Mouse (Mus musculus) cerebellum, adult 2 months (tissue): ENCODE measurements around the gene Cnn3. TPM values are rescaled to one million over a fixed set of nuclear protein-coding genes. Genes with fewer than 3 reads are reported as not detected.
A peak's percentile ranks its signal among the peaks of the same experiment; 100 is the strongest.

Experiments
- DNase-seq, 2 experiments: peaks; one replicate each; pipeline ENCODE4 v3.0.0; 2021
- H3K27ac ChIP-seq: fragments of 200-500 bp; 2 replicates; pipeline ENCODE4 v1.5.1; 2012; ENCODE audit warnings: low read length, control low read depth, inconsistent platforms; ENCODE audit not compliant: insufficient read depth
- H3K27me3 ChIP-seq: fragments of 200-500 bp; 2 replicates; pipeline ENCODE4 v1.6.1; 2012; ENCODE audit warnings: inconsistent platforms, mild to moderate bottlenecking, low read length, moderate library complexity; ENCODE audit not compliant: control insufficient read depth, insufficient read depth
- H3K4me1 ChIP-seq: fragments of 200-500 bp; 2 replicates; pipeline ENCODE4 v1.6.1; 2011; ENCODE audit warnings: low read length; ENCODE audit not compliant: control insufficient read depth, insufficient read depth
- H3K4me3 ChIP-seq: fragments of 200-500 bp; replicated peaks from 2 replicates; pipeline ENCODE3; 2011; ENCODE audit warnings: mild to moderate bottlenecking, low read depth, low read length, control low read depth; ENCODE audit not compliant: insufficient read depth
- CTCF ChIP-seq: fragments of 200-500 bp; IDR thresholded peaks from 2 replicates; pipeline ENCODE4 v1.5.1; 2011; ENCODE audit warnings: low read depth, mild to moderate bottlenecking, control low read depth, low read length, moderate library complexity, borderline replicate concordance; ENCODE audit not compliant: insufficient read depth
- POLR2A ChIP-seq: fragments of 200-500 bp; IDR thresholded peaks from 2 replicates; pipeline ENCODE4 v1.6.1; 2011; ENCODE audit warnings: low read length, control low read depth, borderline replicate concordance; ENCODE audit not compliant: insufficient read depth
- WGBS: fragments of 180-500 bp; shearing (Covaris S2); methylation state at CpG from one replicate; pipeline ENCODE4 v1.1.7; 2018; 5-methylcytosine and 5-hydroxymethylcytosine counted together
- polyA plus RNA-seq: library from polyadenylated mRNA; depleted of rRNA; stranded (reverse); fragments of >200 nt; gene quantifications from 2 replicates; pipeline ENCODE4 v1.2.3, GENCODE M21; 2012

Cnn3 gene
- polyA plus RNA-seq, 1 experiment = 170 TPM

DNA sequence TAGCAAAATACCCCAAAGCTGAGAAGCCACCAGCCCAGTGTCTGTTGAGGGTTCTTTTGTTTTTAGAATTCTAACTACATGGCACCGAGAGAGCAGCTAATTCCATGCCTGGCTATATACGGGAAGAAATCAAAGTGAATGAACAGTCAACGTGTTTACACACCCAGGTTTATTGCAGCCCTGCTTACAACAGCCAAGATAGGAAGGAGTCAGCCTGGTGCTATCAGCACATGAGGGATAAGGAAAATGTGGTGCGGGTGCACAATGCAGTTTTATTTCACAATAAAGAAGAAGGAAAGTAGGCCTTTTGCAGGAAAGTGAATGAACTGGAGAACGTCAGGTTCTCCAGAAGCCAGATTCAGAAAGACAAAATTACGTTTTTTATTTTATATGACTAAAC lies 14.8 kb upstream of the Cnn3 start:
- no peak overlapping the region for H3K27ac ChIP-seq
- no peaks in the 10 kb centered on the region; the same call in 1 of the 2 replicates for H3K27me3 ChIP-seq
- WGBS = 88% methylated on average over 6 of the region's 6 CpGs
- no peaks in the 10 kb centered on the region for H3K4me1 ChIP-seq
- no peak overlapping the region for H3K4me3 ChIP-seq
- DNase-seq = no peak
- no peak for TF ChIP-seq CTCF
- no peak for TF ChIP-seq POLR2A

DNA sequence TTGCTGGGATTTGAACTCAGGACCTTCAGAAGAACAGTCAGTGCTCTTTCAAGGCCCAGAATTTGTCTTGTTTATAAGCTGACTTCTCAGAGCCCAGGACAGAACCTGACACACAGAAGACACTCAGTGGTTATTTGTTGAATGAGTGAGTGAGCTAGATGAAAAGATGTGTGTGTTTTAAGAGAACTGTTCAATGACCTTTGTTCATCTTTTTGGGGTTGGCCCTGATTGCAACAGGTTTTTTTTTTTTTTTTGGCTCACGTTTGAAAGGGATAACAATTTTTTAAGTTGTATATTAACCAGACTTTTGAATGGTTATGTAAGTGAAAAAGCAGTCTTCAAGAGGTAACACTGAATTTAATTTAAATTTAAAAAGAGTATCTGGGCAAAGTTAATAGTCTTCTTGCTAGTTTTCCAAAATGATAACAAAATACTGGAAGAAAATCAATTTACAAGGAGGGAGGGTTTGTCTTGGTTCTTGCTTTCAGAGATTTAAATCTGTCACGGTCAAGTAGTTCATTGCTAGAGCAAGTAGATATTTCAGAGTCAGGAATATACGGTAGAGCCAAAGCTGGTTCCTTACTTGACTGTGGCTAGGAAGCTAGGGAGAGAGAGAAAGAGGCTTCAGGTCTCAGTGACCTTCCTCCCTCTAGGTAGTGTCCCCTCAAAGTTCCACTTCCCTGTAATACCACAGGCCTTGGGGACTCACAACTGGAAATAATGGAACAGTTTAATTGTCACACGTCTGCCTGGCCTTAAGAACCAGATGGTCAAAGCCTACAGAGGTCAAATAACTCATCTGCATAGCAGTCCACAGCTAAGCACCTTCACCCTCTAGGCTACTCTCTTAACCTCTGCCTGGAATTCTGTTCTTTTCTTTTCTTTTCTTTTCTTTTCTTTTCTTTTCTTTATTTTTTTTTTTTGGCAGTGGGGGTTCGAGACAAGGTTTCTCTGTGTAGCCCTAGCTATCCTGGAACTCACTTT lies 9.8 kb upstream of the Cnn3 start:
- DNase-seq = no peak
- TF ChIP-seq POLR2A = no peak
- TF ChIP-seq CTCF = no peak
- H3K4me1 ChIP-seq = peaks cover 2% of the 10 kb centered on the region; the same call in 1 of the 2 replicates
- WGBS = 82% methylated on average over 5 of the region's 5 CpGs
- no peaks in the 10 kb centered on the region for H3K27me3 ChIP-seq
- no peak overlapping the region for H3K4me3 ChIP-seq
- no peak overlapping the region for H3K27ac ChIP-seq

DNA sequence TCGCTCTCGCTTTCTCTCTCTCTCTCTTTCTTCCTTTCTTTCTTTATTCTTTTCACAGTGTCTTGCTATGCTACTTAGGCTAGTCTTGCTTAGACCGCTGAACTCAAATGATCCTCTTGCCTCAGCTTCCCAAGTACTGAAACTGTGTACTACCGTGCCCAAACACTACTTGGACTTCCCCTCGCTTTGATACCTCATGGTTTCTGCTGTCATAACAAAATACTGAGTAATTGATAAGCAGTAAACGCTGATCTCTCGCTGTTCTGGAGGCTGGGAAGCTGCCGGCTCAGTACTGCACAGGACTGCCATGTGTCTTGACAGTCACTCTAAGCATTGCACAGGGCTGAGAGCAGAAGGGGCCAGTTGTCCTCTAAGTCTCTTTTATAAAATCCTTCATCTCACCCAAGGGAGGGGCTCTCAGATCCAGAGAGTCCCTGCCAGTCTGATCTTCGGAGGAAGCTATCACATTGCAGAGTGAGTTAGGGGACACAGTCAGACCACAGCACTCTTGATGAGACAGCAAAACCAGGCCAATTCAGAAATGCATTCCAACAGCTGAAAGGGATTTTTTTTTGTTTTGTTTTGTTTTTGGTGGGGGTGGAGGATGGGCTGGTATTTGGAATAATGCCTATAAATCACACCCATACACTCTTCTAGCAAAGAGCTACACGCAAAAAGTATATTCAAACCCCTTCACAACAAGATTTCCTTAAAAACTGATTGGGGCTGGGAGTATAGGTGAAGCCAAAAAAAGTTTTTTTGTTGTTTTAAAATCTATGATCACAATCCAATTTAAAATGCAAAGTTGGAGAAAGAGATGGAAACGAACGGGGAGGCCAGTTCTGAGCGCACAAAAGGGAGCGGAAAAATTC lies 8.7 kb upstream of the Cnn3 start:
- Histone ChIP-seq H3K27ac (no peak overlapping the region), H3K4me3 (no peak overlapping the region), H3K4me1 (peaks cover 2% of the 10 kb centered on the region; the same call in 1 of the 2 replicates), H3K27me3 (no peaks in the 10 kb centered on the region)
- no peak for TF ChIP-seq POLR2A
- no peak for TF ChIP-seq CTCF
- WGBS = 59% methylated on average over 14 of the region's 14 CpGs
- no peak for DNase-seq

DNA sequence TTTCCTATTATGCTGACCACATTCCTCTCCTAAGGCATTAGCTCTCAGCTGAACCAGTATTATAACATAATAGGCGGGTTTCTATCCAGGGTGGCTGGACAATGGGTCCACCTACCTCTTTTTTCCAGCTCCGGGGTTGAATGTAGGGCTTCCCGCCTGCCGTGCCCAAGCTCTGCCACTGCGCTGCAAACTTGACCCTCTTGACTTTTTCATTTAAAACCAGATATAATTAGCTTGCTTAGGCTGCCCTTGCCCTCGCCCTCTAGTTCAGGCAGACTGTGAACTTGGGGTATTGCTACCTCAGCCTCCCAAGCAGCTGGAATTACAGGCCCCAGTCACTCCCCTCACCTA lies 8.1 kb upstream of the Cnn3 start:
- no peak overlapping the region for H3K27ac ChIP-seq
- 79% methylated on average over 6 of the region's 6 CpGs for WGBS
- DNase-seq = no peak
- TF ChIP-seq POLR2A (no peak), CTCF (no peak)
- H3K4me1 ChIP-seq = peaks cover 2% of the 10 kb centered on the region; the same call in 1 of the 2 replicates
- no peaks in the 10 kb centered on the region for H3K27me3 ChIP-seq
- no peak overlapping the region for H3K4me3 ChIP-seq

DNA sequence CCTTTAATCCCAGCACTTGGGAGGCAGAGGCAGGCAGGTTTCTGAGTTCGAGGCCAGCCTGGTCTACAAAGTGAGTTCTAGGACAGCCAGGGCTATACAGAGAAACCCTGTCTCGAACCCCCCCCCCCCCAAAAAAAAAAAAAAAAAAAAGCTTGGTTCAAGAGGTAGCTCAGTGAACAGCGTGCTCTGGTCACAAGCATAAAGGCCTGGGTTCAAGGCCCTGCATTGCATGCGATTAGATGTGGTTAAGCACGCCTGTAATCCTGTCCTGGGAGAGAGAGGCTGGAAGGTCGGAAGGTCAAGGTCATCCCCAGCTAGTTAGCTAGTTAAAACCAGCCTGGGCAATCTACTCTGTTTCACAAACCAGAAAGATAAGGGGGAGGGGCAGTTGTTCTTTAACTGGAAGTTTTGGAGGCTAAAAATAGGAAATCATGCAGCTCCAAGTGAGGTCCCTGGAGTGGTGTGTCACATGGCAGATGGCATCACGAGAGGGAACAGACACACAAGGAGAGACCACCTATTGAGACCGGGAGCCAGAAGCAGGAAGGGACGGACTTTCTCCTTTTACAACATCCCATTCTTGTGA lies 7.4 kb upstream of the Cnn3 start:
- no peak overlapping the region for H3K4me3 ChIP-seq
- peaks cover 2% of the 10 kb centered on the region; the same call in 1 of the 2 replicates for H3K4me1 ChIP-seq
- no peak for TF ChIP-seq POLR2A
- no peak for TF ChIP-seq CTCF
- no peak for DNase-seq
- no peaks in the 10 kb centered on the region for H3K27me3 ChIP-seq
- no peak overlapping the region for H3K27ac ChIP-seq
- WGBS = 73% methylated on average over 9 of the region's 9 CpGs

DNA sequence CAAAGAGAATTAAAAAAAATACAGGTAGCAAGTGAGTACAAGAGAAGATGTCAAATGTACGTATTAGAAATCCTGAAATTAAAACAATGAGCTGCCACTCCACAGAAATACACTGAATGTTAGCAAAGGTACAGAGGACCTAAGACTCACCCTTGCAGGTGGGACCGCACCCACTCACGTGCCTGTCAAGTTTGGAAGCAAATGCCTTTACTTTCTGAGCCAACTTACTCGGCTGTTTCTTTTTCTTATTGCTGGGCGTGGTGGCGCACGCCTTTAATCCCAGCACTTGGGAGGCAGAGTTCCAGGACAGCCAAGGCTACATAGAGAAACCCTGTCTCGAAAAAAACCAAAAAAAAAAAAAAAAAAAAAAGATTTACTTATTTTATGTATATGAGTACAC lies 3.9 kb upstream of the Cnn3 start:
- TF ChIP-seq CTCF (no peak), POLR2A (no peak)
- H3K4me1 ChIP-seq = peaks cover 2% of the 10 kb centered on the region; the same call in 1 of the 2 replicates
- DNase-seq = no peak
- WGBS = 82% methylated on average over 8 of the region's 8 CpGs
- H3K27me3 ChIP-seq = no peaks in the 10 kb centered on the region
- H3K4me3 ChIP-seq = no peak overlapping the region
- no peak overlapping the region for H3K27ac ChIP-seq

DNA sequence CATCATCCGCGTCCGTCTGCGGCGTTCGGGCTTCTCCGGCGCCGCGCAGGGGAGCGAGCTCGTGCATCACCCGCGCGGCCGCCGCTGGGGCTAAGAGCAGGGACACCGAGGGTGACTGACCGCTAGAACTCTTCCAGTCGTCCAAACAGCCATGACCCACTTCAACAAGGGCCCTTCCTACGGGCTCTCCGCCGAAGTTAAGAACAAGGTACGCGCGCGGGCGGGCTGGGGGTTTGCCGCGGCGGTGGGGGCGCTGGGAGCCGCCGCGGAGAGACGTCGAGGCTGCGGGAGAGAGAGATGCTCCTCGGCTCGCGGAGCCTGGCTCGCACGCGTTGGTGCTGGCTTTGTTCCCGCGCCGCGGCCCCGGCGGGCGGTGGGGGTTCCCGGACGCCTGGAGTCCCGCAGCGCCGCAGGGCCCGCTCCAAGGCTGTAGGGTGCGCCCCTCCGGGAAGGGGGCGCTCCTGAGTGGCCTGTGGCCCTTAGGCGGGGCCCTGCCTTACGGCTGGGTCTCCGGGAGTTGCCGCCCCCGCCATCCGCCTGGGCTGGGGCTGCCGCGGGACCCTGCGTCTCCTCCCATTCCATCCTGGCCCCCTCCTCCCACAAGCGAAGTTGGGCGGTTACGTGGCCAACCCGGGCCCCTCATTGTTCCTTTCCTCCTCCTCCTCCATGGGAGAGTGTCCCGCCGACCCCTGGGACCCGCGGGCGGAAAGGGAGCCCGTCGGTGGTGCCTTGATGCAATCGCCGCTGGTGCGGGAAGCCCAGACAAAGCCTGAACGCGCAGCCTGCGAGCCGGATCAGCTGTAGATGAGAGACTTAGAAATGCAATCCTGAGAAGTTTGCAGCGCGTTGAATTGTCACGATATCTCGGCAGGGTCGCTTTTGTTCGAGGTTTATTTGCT lies 573 bp downstream of the Cnn3 start:
- Histone ChIP-seq H3K4me1 (no peaks in the 10 kb centered on the region), H3K4me3 (peak overlapping the region; percentile 51), H3K27ac (no peak overlapping the region; the same call in 1 of the 2 replicates), H3K27me3 (no peaks in the 10 kb centered on the region)
- 1% methylated on average over 93 of the region's 93 CpGs for WGBS
- DNase-seq = peak; percentile 57 to 64
- TF ChIP-seq POLR2A (no peak), CTCF (peak; percentile 21; the same call in 1 of the 2 replicates)
